Mouse (Mus musculus): ENCODE measurements around the gene Crygs.

GRCm38 (mm10) chr16:22811477-22811876 is at the start of gene Crygs:
- TF ChIP-seq CTCF (IDR thresholded peaks at IDR 0.05; ENCODE audit: extremely low read depth, insufficient read depth, insufficient read length, insufficient replicate concordance), result no peak
- TF ChIP-seq POLR2A (IDR thresholded peaks at IDR 0.05; ENCODE audit: low read depth, low read length), result no peak
